Mouse (Mus musculus) neural tube, embryonic 13.5 days (tissue): ENCODE results near the gene Arhgef25. TPM values are rescaled to one million over a fixed set of nuclear protein-coding genes. Genes with fewer than 3 reads are reported as not detected.
A peak's percentile ranks its signal among the peaks of the same experiment; 100 is the strongest.

Experiments
- ATAC-seq: fragments of 200-750 bp; cut with Nextera tagmentation; 2 replicates; pipeline ENCODE4 v1.8.0; 2017; ENCODE audit warnings: low read depth, mild to moderate bottlenecking, moderate TSS enrichment, moderate library complexity
- H3K27ac ChIP-seq: fragments of 300-500 bp; sonication (generic); replicated peaks from 2 replicates; pipeline ENCODE4 v1.5.1; 2015; ENCODE audit warnings: moderate library complexity, mild to moderate bottlenecking, inconsistent platforms
- H3K27me3 ChIP-seq: fragments of 300-500 bp; sonication (generic); 2 replicates; pipeline ENCODE4 v1.6.1; 2015; ENCODE audit warnings: mild to moderate bottlenecking, inconsistent platforms
- H3K36me3 ChIP-seq: fragments of 300-500 bp; sonication (generic); 2 replicates; pipeline ENCODE4 v1.6.1; 2015; ENCODE audit warnings: mild to moderate bottlenecking, inconsistent platforms
- H3K4me1 ChIP-seq: fragments of 300-500 bp; sonication (generic); replicated peaks from 2 replicates; pipeline ENCODE4 v1.6.1; 2015; ENCODE audit warnings: inconsistent platforms
- H3K4me2 ChIP-seq: fragments of 300-500 bp; sonication (generic); 2 replicates; pipeline ENCODE4 v1.6.1; 2015; ENCODE audit warnings: inconsistent platforms, mild to moderate bottlenecking, moderate library complexity
- H3K4me3 ChIP-seq: fragments of 300-500 bp; sonication (generic); 2 replicates; pipeline ENCODE4 v1.5.1; 2015; ENCODE audit warnings: mild to moderate bottlenecking, inconsistent platforms
- H3K9ac ChIP-seq: fragments of 300-500 bp; sonication (generic); 2 replicates; pipeline ENCODE4 v1.6.1; 2015; ENCODE audit warnings: moderate library complexity, mild to moderate bottlenecking, inconsistent platforms
- H3K9me3 ChIP-seq: fragments of 300-500 bp; sonication (generic); 2 replicates; pipeline ENCODE4 v1.6.1; 2016; ENCODE audit warnings: inconsistent platforms
- WGBS: fragments of 180-500 bp; shearing (Covaris S2); methylation state at CpG from one replicate; pipeline ENCODE4 v1.1.7; 2015; 5-methylcytosine and 5-hydroxymethylcytosine counted together
- polyA plus RNA-seq: library from polyadenylated mRNA; unstranded; fragments of >200 nt; fragmentation: Nextera tagmentation; extraction: Ambion mirVana; gene quantifications from 2 replicates; pipeline ENCODE4 v1.2.1, GENCODE M21; 2015

Arhgef25 gene
- polyA plus RNA-seq, result 38.1 and 42.0 TPM in 2 replicates

GRCm38 (mm10) chr10:127189651-127190381 lies at the start of gene Arhgef25:
Gene Arhgef25 (minus strand): TSS chr10:127190083.
- Histone ChIP-seq H3K4me3 (peak within 1 kb of the TSS; percentile 63), H3K27ac (peak within 1 kb of the TSS; percentile 86), H3K9me3 (no peaks in the 10 kb centered on the region), H3K36me3 (peaks cover 45% of the 10 kb centered on the region), H3K4me2 (peak within 1 kb of the TSS; percentile 85), H3K4me1 (peaks cover 69% of the 10 kb centered on the region), H3K27me3 (peaks cover 3% of the 10 kb centered on the region), H3K9ac (peak within 1 kb of the TSS; percentile 88)
- 2% methylated on average over 35 of the region's 35 CpGs for WGBS
- 0 out of 2 replicates have a peak, but pooled peaks have one; percentile 12 for ATAC-seq

DNA sequence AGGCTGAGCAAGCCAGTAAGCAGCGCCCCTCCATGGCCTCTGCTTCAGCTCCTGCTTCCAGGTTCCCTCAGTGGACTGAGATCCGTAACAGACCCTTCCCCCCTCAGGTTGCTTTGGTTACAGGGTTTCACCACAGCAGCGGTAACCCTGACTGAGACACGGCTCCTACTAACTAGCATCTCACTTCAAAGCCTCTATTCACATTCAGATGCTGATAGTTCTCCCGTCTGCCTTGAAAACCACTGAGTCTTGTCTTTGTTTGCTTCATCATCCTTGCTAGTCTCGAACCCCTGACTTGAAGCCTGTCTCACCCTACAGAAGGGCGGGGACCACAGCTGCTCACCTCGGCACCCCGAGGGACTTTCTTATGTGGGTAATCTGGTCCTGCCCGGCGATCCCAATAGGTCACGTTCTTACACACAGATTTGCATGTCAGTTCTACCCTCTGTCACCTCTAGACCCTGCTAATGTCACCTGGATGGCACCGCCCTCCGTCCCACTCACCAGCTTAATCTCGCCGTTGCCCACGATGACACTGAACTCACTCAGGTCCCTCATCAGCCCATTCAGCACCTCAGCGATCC lies 48.5 kb upstream of the Arhgef25 start:
- Histone ChIP-seq H3K9ac (no peak overlapping the region), H3K27me3 (no peaks in the 10 kb centered on the region), H3K4me1 (no peaks in the 10 kb centered on the region), H3K27ac (no peak overlapping the region), H3K36me3 (peaks cover 91% of the 10 kb centered on the region), H3K9me3 (no peaks in the 10 kb centered on the region), H3K4me2 (no peak overlapping the region), H3K4me3 (no peak overlapping the region)
- ATAC-seq, result no peak
- 69% methylated on average over 18 of the region's 18 CpGs for whole genome bisulfite sequencing

DNA sequence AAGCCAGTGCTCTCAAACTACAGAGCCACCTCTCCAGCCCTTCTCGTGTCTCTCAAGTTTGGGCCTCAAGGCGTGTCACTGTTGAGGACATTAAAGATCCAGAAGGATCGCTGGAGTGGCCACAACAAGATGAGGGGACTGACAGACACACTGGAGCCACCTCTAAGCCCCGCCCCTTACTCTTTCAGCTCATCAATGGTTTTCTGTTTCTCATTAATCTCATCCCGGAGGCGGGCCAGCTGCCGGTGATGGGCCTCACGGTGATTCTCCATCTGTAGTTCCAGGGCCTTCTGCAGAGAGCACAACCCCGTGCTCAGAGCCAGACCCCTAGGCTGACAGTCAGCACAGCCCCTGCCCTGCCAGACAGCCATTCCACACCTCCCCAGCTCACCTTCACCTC lies 46.7 kb upstream of the Arhgef25 start:
- Histone ChIP-seq H3K4me2 (no peak overlapping the region), H3K27ac (no peak overlapping the region), H3K9me3 (no peaks in the 10 kb centered on the region), H3K4me1 (no peaks in the 10 kb centered on the region), H3K4me3 (no peak overlapping the region), H3K9ac (no peak overlapping the region), H3K36me3 (peaks cover 89% of the 10 kb centered on the region), H3K27me3 (no peaks in the 10 kb centered on the region)
- 42% methylated on average over 9 of the region's 9 CpGs for WGBS
- no peak for ATAC-seq

DNA sequence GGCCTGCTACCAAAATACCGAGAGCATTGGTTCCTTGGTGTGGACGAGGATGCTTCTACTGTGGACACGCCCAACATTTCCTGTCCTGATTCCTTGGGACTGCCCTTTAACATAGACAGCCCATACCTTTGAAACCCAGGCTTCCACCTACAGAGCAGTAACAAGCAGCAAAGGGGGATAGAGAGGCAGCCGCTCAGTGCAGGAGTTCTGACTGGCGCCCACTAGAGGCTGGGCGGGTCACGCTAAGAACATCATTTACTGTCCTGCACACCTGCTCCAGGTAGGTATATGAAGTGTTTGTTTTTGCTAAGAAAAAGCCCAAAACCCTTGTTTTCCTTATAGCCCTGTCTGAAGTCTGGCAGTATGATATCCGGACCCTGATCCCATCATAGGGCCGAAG lies 43.3 kb upstream of the Arhgef25 start:
- H3K4me3 ChIP-seq, result no peak overlapping the region
- peaks cover 3% of the 10 kb centered on the region; the same call in 1 of the 2 replicates for H3K27me3 ChIP-seq
- no peaks in the 10 kb centered on the region for H3K4me1 ChIP-seq
- no peak for ATAC-seq
- H3K9me3 ChIP-seq, result no peaks in the 10 kb centered on the region
- no peak overlapping the region for H3K9ac ChIP-seq
- no peak overlapping the region for H3K27ac ChIP-seq
- peaks cover 89% of the 10 kb centered on the region for H3K36me3 ChIP-seq
- WGBS, result 87% methylated on average over 9 of the region's 9 CpGs
- no peak overlapping the region for H3K4me2 ChIP-seq

DNA sequence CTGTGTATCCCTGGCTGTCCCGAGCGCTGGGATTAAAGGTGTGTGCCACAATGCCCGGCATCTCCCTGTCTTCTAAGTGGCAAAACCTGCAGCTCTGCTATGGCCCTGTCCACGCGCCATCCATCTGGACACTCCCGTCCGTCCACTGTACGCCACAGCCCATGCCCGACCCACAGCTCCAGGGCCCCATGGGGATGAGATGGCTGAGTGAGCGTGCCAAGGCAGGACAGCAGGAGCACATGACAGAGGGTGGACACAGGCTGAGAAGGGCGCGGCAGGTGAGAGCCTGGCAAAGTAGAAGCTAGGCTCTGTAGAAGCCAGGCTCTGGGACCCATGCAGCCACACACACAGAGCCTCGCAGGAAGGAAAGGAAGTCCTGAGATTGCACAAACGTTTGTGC lies 41.9 kb upstream of the Arhgef25 start:
- Histone ChIP-seq H3K9ac (no peak overlapping the region), H3K4me1 (no peaks in the 10 kb centered on the region), H3K27ac (no peak overlapping the region), H3K36me3 (peaks cover 87% of the 10 kb centered on the region), H3K9me3 (no peaks in the 10 kb centered on the region), H3K27me3 (peaks cover 3% of the 10 kb centered on the region; the same call in 1 of the 2 replicates), H3K4me3 (no peak overlapping the region), H3K4me2 (no peak overlapping the region)
- no peak for ATAC-seq
- WGBS, result 87% methylated on average over 14 of the region's 14 CpGs

GRCm38 (mm10) chr10:127230693-127231092 lies 40.8 kb upstream of the Arhgef25 start:
- H3K36me3 ChIP-seq, result peaks cover 82% of the 10 kb centered on the region
- 84% methylated on average over 12 of the region's 12 CpGs for WGBS
- ATAC-seq, result no peak

GRCm38 (mm10) chr10:127228897-127229296 lies 39.0 kb upstream of the Arhgef25 start:
- 26% methylated on average over 4 of the region's 4 CpGs for WGBS
- Histone ChIP-seq H3K36me3 (peaks cover 73% of the 10 kb centered on the region), H3K4me3 (no peak overlapping the region), H3K4me1 (no peaks in the 10 kb centered on the region), H3K27me3 (peaks cover 3% of the 10 kb centered on the region; the same call in 1 of the 2 replicates), H3K9ac (no peak overlapping the region), H3K4me2 (no peak overlapping the region), H3K9me3 (no peaks in the 10 kb centered on the region), H3K27ac (no peak overlapping the region)
- 0 out of 2 replicates have a peak, but pooled peaks have one; percentile 42 for ATAC-seq

More at GRCm38 (mm10) chr10:127230693-127231092, 40.8 kb upstream of the Arhgef25 start:
- H3K4me2 ChIP-seq, result no peak overlapping the region
- no peaks in the 10 kb centered on the region for H3K4me1 ChIP-seq
- H3K27me3 ChIP-seq, result peaks cover 3% of the 10 kb centered on the region; the same call in 1 of the 2 replicates
- no peak overlapping the region for H3K27ac ChIP-seq
- no peaks in the 10 kb centered on the region for H3K9me3 ChIP-seq
- no peak overlapping the region for H3K9ac ChIP-seq
- no peak overlapping the region for H3K4me3 ChIP-seq

DNA sequence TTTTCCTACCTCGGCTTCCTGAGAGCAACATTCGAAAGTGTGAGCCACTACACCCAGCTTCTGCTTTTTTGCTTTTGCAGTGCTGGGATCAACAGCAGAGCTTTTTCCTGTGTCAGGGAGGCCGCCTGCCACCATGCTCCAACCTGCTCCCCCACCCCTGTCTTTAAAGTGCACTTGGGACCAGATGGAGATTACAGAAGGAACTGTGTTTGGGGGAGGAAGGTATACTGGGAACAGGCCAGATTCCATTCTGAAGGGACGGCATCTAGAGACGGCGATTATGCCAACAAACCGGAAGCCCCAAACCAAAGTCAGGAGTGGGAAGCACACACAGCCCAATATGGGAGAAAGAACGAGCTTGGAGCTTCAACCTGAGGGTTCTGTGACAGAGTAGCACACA lies 37.3 kb upstream of the Arhgef25 start:
- H3K4me1 ChIP-seq, result no peaks in the 10 kb centered on the region
- 88% methylated on average over 8 of the region's 8 CpGs for WGBS
- H3K27me3 ChIP-seq, result peaks cover 3% of the 10 kb centered on the region; the same call in 1 of the 2 replicates
- peaks cover 58% of the 10 kb centered on the region for H3K36me3 ChIP-seq
- no peak for ATAC-seq
- no peak overlapping the region for H3K27ac ChIP-seq
- no peak overlapping the region for H3K4me3 ChIP-seq
- H3K9me3 ChIP-seq, result no peaks in the 10 kb centered on the region
- no peak overlapping the region for H3K9ac ChIP-seq
- H3K4me2 ChIP-seq, result no peak overlapping the region

- Histone ChIP-seq H3K4me1 (no peaks in the 10 kb centered on the region), H3K36me3 (peaks cover 51% of the 10 kb centered on the region), H3K9ac (no peak overlapping the region), H3K27ac (no peak overlapping the region), H3K9me3 (no peaks in the 10 kb centered on the region), H3K27me3 (peaks cover 3% of the 10 kb centered on the region; the same call in 1 of the 2 replicates), H3K4me2 (no peak overlapping the region), H3K4me3 (no peak overlapping the region)
- ATAC-seq, result no peak
- whole genome bisulfite sequencing, result 67% methylated on average over 8 of the region's 8 CpGs
These were observed 36.5 kb upstream of the Arhgef25 start for GRCm38 (mm10) chr10:127226318-127226895.

DNA sequence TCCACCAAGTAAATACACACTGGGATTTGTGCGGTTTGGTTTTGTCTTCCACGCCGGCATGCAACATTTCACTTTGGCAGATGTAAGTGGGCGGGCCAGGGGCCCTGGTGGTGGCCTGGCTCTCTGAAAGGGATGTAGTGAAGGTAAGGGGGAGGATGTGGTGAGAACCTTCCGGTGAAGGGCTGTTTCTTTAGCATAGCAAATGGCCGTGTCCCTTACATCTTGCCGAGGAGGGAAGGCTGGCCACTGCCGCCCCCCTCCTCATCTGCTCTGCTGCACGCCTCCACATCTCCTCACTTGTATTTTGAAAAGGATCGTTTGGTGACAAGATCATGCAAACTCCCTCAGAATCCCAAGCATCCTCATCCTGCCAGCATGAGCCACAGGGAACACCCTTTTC lies 35.8 kb upstream of the Arhgef25 start:
- Histone ChIP-seq H3K9me3 (no peaks in the 10 kb centered on the region), H3K27ac (no peak overlapping the region), H3K36me3 (peaks cover 44% of the 10 kb centered on the region), H3K4me1 (no peaks in the 10 kb centered on the region), H3K27me3 (peaks cover 3% of the 10 kb centered on the region; the same call in 1 of the 2 replicates), H3K4me2 (no peak overlapping the region), H3K4me3 (no peak overlapping the region), H3K9ac (no peak overlapping the region)
- ATAC-seq, result 0 out of 2 replicates have a peak, but pooled peaks have one; percentile 41
- 13% methylated on average over 10 of the region's 10 CpGs for WGBS

DNA sequence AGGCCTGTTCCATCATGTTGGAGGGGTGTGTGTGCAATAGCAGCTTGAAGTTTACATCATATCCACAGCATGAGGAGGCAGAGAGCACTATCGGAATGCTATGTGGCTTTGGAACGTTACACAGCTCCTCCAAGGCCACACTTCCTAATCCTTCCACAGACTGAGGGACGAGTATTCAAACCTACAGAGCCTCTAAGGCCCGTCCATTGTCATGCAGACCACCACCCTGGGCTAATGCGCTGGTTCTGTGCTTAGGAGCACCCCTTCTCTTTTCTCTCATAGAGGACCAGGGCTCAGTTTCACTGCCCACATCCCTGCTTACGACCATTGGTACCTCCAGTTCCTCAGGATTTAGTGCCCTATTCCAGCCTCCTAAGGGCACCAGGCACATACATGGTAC lies 35.3 kb upstream of the Arhgef25 start:
- Histone ChIP-seq H3K9ac (no peak overlapping the region), H3K36me3 (peaks cover 39% of the 10 kb centered on the region), H3K27me3 (peaks cover 3% of the 10 kb centered on the region; the same call in 1 of the 2 replicates), H3K4me2 (no peak overlapping the region), H3K9me3 (no peaks in the 10 kb centered on the region), H3K4me3 (no peak overlapping the region), H3K4me1 (no peaks in the 10 kb centered on the region), H3K27ac (no peak overlapping the region)
- 32% methylated on average over 6 of the region's 6 CpGs for WGBS
- 0 out of 2 replicates have a peak, but pooled peaks have one; percentile 29 for ATAC-seq

DNA sequence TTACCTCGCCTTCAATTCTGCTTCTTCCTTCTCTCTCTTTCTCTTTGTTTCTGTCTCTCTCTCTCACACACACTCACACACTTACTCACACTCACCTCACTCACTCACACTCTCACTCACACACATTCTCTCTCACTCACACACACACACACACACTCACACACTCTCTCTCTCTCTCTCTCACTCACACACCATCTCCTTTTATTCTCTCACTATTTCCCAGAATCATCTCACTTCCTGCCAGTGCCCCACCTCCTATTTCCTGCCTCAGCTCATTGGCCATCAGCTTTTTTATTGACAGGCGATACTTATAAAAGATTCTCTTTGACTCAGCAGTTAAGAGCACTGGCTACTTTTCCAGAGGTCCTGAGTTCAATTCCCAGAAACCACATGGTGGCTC lies 28.5 kb upstream of the Arhgef25 start:
- H3K4me1 ChIP-seq, result no peaks in the 10 kb centered on the region
- H3K9ac ChIP-seq, result no peak overlapping the region
- H3K4me3 ChIP-seq, result no peak overlapping the region
- no peaks in the 10 kb centered on the region for H3K36me3 ChIP-seq
- 93% methylated on average over 2 of the region's 2 CpGs for WGBS
- H3K4me2 ChIP-seq, result no peak overlapping the region
- H3K27me3 ChIP-seq, result 0 out of 2 replicates have a peak, but pooled peaks cover 2% of the 10 kb centered on the region
- H3K27ac ChIP-seq, result no peak overlapping the region
- ATAC-seq, result no peak
- H3K9me3 ChIP-seq, result no peaks in the 10 kb centered on the region
